Mouse (Mus musculus): ENCODE measurements at regions not wholly inside any gene's neighbourhood (a gene's known extent, or its start where the extent isn't known, plus 50 kb on each side); places are given as distances from the start of the nearest gene placed in this dataset.

- DNase-seq (ENCODE audit: low spot score in 2 of 2): no peak
Measured at GRCm38 (mm10) chr8:36363291-36363690, 597.7 kb downstream of the Gm19410 start.

GRCm38 (mm10) chr8:36364567-36365231, 599.1 kb downstream of the Gm19410 start:
- DNase-seq (ENCODE audit: low spot score in 2 of 2): no peak

GRCm38 (mm10) chr8:36365945-36366344, 600.4 kb downstream of the Gm19410 start:
- no peak for DNase-seq (ENCODE audit: low spot score in 2 of 2)

GRCm38 (mm10) chr8:36376579-36377350, 611.2 kb downstream of the Gm19410 start:
- no peak for DNase-seq (ENCODE audit: low spot score in 2 of 2)

GRCm38 (mm10) chr8:36394487-36394886, 598.9 kb upstream of the AI429214 start:
- no peak for DNase-seq (ENCODE audit: low spot score in 2 of 2)

- DNase-seq (ENCODE audit: low spot score in 2 of 2): no peak
Measured at GRCm38 (mm10) chr8:36396493-36396892, 596.9 kb upstream of the AI429214 start.

GRCm38 (mm10) chr8:36406706-36407105, 586.7 kb upstream of the AI429214 start:
- DNase-seq (ENCODE audit: low spot score in 2 of 2): no peak
